Mouse (Mus musculus) small intestine, adult 2 months (tissue): ENCODE data around the gene Gars. TPM values are rescaled to one million over a fixed set of nuclear protein-coding genes. Genes with fewer than 3 reads are reported as not detected.
A peak's percentile ranks its signal among the peaks of the same experiment; 100 is the strongest.

Experiments used
- H3K27ac ChIP-seq: fragments of 200-500 bp; 2 replicates; pipeline ENCODE4 v1.5.1; 2012; ENCODE audit warnings: low read depth, low read length, control low read depth, inconsistent platforms; ENCODE audit not compliant: insufficient read depth
- H3K27me3 ChIP-seq: fragments of 200-500 bp; 2 replicates; pipeline ENCODE4 v1.6.1; 2012; ENCODE audit warnings: mild to moderate bottlenecking, moderate library complexity, low read length, inconsistent platforms; ENCODE audit not compliant: control insufficient read depth, insufficient read depth
- H3K36me3 ChIP-seq: fragments of 200-500 bp; 2 replicates; pipeline ENCODE4 v1.6.1; 2012; ENCODE audit warnings: mild to moderate bottlenecking, low read length, control low read depth, inconsistent platforms; ENCODE audit not compliant: control insufficient read depth, insufficient read depth
- H3K4me1 ChIP-seq: fragments of 200-500 bp; 2 replicates; pipeline ENCODE4 v1.6.1; 2012; ENCODE audit warnings: low read length, inconsistent platforms, mixed read lengths; ENCODE audit not compliant: control insufficient read depth, insufficient read depth, insufficient read length
- H3K4me3 ChIP-seq: fragments of 200-500 bp; 2 replicates; pipeline ENCODE4 v1.5.1; 2012; ENCODE audit warnings: low read depth, mild to moderate bottlenecking, control low read depth, inconsistent platforms, low read length, moderate library complexity
- CTCF ChIP-seq: fragments of 200-500 bp; IDR thresholded peaks from 2 replicates; pipeline ENCODE4 v1.5.1; 2012; ENCODE audit warnings: low read depth, mild to moderate bottlenecking, control low read depth, inconsistent platforms, low read length, moderate library complexity, mixed read lengths; ENCODE audit not compliant: insufficient replicate concordance, insufficient read length; ENCODE audit errors: extremely low read depth
- POLR2A ChIP-seq: fragments of 200-500 bp; IDR thresholded peaks from 2 replicates; pipeline ENCODE4 v1.6.1; 2012; ENCODE audit warnings: low read depth, mild to moderate bottlenecking, control low read depth, inconsistent platforms, low read length, moderate library complexity
- WGBS: fragments of 180-500 bp; shearing (Covaris S2); methylation state at CpG from one replicate; pipeline ENCODE4 v1.1.7; 2018; 5-methylcytosine and 5-hydroxymethylcytosine counted together
- polyA plus RNA-seq: library from polyadenylated mRNA; depleted of rRNA; stranded (reverse); fragments of >200 nt; gene quantifications from 2 replicates; pipeline ENCODE4 v1.2.3, GENCODE M21; 2012

Gene Gars
- polyA plus RNA-seq, 1 experiment, result 31.4 TPM

- WGBS, result 2% methylated on average over 12 of the region's 12 CpGs
- no peaks in the 10 kb centered on the region for H3K36me3 ChIP-seq
- no peaks in the 10 kb centered on the region for H3K27me3 ChIP-seq
- H3K4me3 ChIP-seq, result peak overlapping the region; percentile 91
- H3K4me1 ChIP-seq, result peaks cover 2% of the 10 kb centered on the region; the same call in 1 of the 2 replicates
- peak overlapping the region; percentile 84; the same call in 1 of the 2 replicates for H3K27ac ChIP-seq
- TF ChIP-seq POLR2A (no peak), CTCF (no peak)
Observed at GRCm38 (mm10) chr6:55038671-55039445, 1.1 kb downstream of the Gars start.

- no peaks in the 10 kb centered on the region for H3K27me3 ChIP-seq
- H3K27ac ChIP-seq, result no peak overlapping the region
- H3K36me3 ChIP-seq, result no peaks in the 10 kb centered on the region
- WGBS, result 66% methylated on average over 6 of the region's 6 CpGs
- H3K4me1 ChIP-seq, result peaks cover 2% of the 10 kb centered on the region; the same call in 1 of the 2 replicates
- H3K4me3 ChIP-seq, result no peak overlapping the region
- TF ChIP-seq CTCF (no peak), POLR2A (no peak)
Observed at GRCm38 (mm10) chr6:55039446-55039783, 1.6 kb downstream of the Gars start.

- Histone ChIP-seq H3K27me3 (no peaks in the 10 kb centered on the region), H3K27ac (no peak overlapping the region), H3K4me3 (no peak overlapping the region), H3K36me3 (no peaks in the 10 kb centered on the region), H3K4me1 (peaks cover 2% of the 10 kb centered on the region; the same call in 1 of the 2 replicates)
- WGBS, result 32% methylated on average over 1 of the region's 1 CpGs
- TF ChIP-seq CTCF (no peak), POLR2A (no peak)
Observed at GRCm38 (mm10) chr6:55040031-55040430, 2.2 kb downstream of the Gars start.

DNA sequence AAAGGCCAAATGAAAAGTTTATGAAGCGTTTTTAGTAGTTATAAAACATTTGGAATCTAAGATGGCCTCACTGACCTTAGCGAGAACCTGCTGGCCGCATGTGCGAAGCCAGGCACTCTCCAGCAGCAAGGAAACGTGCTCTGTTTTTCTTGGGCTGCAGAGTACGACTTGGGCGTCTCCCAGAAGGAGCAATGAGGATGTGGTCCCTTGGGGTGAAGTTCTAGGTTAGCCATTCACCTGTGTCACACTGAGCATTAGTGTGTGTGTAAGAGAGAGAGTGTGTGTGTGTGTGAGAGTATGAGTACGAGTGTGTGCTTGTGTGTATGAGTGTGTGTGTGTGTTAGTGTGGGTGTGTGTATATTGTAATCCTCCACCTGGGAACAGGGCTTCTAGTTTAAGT is 5.4 kb downstream of the Gars start:
- Histone ChIP-seq H3K36me3 (peaks cover 8% of the 10 kb centered on the region; the same call in 1 of the 2 replicates), H3K4me1 (peaks cover 2% of the 10 kb centered on the region; the same call in 1 of the 2 replicates), H3K27ac (no peak overlapping the region), H3K4me3 (no peak overlapping the region), H3K27me3 (no peaks in the 10 kb centered on the region)
- TF ChIP-seq POLR2A (no peak), CTCF (no peak)
- 33% methylated on average over 8 of the region's 8 CpGs for WGBS

GRCm38 (mm10) chr6:55044542-55044941 is 6.7 kb downstream of the Gars start:
- 74% methylated on average over 5 of the region's 5 CpGs for WGBS
- Histone ChIP-seq H3K27me3 (no peaks in the 10 kb centered on the region), H3K4me3 (no peak overlapping the region), H3K4me1 (no peaks in the 10 kb centered on the region), H3K27ac (no peak overlapping the region), H3K36me3 (peaks cover 13% of the 10 kb centered on the region)
- TF ChIP-seq POLR2A, result no peak
- TF ChIP-seq CTCF, result no peak

DNA sequence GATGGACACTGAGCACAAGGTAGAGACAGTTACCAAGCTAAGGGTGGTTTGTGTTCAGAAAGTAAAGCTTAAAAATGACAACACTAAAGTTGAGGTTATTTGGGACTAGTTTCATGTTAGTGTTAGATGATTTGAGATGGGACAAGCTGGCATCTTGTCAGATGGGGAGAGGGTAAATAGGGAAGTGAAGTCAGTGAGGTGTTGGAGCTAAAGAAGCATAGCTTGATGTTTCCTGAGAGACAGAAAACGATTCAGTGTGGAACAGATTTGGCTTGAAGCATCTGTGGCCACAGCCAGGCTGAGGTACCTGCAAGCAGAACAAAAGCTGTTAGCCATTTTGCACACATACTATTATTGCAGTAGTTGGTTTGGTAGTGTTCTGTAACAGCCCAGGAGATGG is 7.5 kb downstream of the Gars start:
- Histone ChIP-seq H3K4me1 (no peaks in the 10 kb centered on the region), H3K27me3 (no peaks in the 10 kb centered on the region), H3K4me3 (no peak overlapping the region), H3K27ac (no peak overlapping the region), H3K36me3 (peaks cover 18% of the 10 kb centered on the region)
- TF ChIP-seq POLR2A (no peak), CTCF (no peak)
- WGBS, result 27% methylated on average over 1 of the region's 1 CpGs

DNA sequence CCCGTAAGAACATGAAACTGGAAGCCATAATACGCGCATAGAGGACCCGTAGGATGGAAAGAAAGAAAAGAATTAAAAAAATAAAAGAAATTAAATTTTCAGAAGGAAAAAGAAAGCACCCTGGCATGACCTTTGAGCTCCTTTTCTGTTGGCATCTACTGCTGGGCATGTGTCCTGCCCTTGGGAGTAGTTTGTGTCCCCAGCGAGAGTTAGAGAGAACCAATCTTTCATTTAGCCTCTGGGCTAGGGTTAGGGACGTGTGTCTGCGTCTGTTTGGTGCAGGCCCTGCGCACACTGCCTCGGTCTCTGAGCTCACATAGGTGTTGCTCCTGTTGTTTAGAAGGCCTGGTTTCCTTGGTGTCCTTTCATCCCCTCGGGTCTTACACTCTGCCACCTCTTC is 11.4 kb downstream of the Gars start:
- H3K27me3 ChIP-seq, result no peaks in the 10 kb centered on the region
- 87% methylated on average over 10 of the region's 10 CpGs for WGBS
- no peak overlapping the region for H3K27ac ChIP-seq
- no peak overlapping the region for H3K4me3 ChIP-seq
- TF ChIP-seq POLR2A, result no peak
- TF ChIP-seq CTCF, result no peak
- no peaks in the 10 kb centered on the region for H3K4me1 ChIP-seq
- peaks cover 45% of the 10 kb centered on the region for H3K36me3 ChIP-seq
